Mouse (Mus musculus): Measurements from ENCODE around the gene Trp53i11. TPM values are rescaled to one million over a fixed set of nuclear protein-coding genes. Genes with fewer than 3 reads are reported as not detected.

Gene Trp53i11
- polyA plus RNA-seq, 2 experiments from 2014 or later, result 48.6 to 70.7 TPM

DNA sequence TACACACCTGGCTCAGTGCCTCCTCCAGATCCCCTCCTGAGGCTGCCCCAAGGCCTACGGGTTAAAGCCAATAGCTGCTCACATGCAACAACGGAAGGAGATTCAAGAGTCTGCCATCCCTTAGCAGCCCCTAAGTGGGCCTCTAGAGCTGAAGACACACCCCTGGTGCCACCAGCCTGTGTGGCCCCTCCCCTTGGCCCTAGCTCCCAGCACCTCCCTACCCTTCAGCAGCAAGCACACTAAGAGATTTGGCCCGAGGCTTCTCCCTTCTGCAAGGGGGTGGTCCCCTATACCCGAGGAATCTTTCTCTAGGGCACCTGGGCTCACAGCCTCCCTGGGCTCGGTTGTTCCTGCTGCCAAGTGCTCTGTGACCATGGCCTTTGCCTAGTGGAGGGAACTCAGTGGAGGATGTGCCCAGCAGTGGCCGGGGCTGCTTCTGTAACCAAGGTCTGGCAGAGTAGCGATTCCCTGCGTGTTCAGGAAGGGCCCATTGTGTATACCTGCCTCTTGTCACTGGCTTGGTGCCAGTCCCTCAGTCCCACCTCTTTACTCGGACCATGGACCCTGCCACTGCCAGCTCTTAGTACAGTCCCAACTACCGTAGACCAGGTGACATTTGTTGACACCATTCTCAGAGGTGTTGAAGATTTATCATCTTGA is 13.5 kb downstream of the Trp53i11 start:
- no peak for ATAC-seq

DNA sequence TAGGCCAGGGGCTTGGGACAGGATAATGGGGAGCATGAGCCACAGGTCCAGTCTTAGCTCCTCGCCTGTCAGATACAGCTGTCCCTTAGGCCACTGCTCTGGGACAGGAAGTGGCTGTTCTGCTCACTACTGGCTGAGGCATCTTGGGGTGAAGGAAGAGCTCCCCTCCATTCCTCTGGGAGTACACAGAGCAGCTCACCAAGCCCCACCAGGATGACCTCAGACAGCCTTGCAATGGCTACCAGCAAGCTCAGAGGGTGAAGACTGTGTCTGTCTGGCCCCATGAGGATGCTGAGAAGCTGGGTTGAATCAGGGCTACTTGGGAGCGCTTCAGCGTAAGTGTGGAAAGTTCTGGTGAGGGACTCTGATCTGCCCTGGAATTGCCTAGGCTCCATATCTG is 14.6 kb downstream of the Trp53i11 start:
- no peak for ATAC-seq

DNA sequence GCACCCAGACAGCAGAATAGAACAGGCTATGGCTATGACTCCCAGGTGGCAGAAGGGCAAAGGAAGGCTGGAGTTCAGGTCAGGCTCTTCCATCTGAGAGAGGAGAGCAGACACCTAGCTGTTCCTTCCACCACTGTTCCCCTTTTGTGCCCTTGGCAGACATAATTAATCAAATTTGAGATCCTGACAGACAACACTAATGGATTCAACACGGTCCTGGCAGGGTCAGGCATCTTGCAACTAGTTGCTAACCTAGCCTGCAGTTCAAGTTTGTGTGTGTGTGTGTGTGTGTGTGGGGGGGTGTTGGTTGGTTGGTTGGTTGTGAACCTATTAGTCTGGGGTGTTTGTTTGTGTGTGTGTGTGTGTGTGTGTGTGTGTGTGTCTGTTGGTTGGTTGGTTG is 15.4 kb downstream of the Trp53i11 start:
- ATAC-seq, result no peak

DNA sequence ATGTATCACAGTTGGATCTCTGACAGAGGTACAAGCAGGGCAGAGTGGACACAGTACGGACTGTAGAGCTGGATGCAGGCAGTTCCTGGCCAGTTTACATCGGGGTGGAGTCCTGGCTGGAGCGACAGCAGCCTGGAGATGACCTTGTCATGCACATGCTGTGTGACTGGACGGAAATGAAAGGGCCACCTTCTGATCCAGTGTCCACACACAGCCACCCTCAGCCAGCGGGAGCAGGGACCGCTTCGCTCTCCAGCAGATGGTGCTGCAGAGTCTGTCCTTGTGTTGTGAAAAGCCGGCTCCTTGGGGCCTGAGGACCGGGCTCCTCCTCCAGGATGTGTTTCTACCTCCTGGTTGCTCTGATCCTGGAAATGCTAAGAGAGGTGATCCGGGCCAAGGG is 16.3 kb downstream of the Trp53i11 start:
- ATAC-seq, result peak; percentile 24

DNA sequence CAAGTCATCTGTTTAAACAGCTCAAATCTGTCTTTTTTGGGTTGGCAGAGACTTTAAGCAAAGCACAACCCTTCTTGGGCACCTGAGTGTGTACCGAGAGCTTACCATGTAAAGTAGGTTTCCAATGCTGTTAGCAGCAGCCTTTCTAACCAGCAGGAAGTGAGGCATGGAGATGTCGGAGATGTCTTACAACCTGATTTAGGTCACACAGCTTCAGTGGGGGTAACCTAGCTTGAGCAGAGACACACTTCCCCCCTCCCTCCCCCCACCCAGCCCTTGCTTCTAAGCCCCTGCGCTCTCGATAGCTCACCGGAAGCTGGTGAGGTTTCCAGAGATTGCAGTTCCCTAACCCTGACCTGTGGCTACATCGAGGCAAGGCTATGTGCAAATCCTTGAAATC is 17.2 kb downstream of the Trp53i11 start:
- peak; percentile 38 for ATAC-seq

DNA sequence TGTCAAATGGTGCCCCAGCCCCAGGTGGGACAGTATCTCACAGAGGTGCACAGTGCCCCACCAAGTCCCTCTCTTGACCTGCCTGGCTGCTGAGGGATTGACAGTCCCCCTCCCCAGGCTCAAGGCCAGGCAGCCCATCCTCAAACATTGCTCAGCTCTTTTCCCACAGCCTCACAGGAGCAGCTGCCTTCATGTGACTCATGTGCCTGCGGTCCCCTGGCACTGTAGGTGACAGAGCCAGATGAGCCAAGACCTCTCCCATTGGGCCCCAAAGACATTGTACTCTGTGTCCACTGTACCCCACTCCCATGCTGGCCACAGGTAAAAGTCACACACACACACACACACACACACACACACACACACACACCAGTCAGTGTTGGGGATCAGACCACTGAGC is 18.8 kb downstream of the Trp53i11 start:
- no peak for ATAC-seq

DNA sequence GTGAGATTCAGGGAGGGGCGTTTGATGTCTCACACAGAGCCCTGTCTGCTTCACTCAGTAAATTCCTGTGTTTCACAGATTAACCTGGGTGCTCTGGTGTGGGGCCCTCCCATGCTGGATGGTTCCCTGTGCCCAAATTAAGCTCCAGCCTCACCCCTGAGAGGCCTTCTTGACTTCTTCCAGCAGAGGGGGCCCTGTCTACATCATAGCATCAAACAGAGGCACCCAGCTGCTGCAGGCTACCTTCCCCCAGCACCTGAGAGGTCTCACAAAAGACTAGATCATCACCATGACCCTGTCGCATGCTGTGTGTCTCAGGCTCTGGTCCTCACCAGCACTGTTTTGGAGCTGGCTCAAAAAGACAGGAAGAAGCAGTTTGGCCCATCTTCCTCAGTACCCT is 25.0 kb downstream of the Trp53i11 start:
- no peak for ATAC-seq

DNA sequence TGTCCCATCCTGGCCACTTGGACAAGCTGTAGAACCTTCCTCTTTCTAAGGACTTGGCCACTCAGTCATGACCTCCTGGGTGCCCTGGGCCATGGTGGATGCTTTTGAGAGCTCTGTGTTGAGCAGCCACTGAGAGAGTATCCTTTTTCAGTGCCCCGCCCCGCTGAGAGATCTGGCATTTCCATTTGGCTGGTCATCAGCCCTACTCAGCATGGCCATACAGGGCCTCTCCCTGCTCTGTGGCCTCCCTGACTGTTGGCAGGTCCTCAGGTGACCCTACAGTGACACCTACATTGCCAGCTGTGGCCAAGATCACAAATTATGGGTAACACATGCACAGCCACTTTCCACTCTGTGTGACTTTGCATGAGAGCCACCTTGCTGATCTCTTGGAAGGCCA is 25.5 kb downstream of the Trp53i11 start:
- no peak for ATAC-seq

DNA sequence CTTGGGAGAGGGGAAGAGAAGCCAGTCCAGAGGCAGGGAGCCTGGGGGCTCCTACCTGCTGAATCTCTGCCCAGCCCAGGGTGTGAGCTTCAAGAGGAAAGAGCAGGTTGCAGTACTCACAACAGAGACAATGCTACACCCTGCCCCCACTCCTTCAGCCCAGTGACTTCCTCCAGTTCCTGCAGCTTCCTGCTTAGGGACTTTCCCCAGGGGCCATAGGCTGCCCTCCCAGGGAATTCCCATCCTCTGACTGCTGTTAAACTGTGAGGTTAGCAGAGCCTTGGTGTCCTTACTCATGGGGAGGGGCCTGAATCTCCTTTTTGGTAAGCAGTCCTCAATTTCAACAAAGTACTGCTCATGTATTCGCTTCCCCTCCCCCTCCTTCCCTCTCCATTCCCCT is 26.8 kb downstream of the Trp53i11 start:
- peak; percentile 86 for ATAC-seq

DNA sequence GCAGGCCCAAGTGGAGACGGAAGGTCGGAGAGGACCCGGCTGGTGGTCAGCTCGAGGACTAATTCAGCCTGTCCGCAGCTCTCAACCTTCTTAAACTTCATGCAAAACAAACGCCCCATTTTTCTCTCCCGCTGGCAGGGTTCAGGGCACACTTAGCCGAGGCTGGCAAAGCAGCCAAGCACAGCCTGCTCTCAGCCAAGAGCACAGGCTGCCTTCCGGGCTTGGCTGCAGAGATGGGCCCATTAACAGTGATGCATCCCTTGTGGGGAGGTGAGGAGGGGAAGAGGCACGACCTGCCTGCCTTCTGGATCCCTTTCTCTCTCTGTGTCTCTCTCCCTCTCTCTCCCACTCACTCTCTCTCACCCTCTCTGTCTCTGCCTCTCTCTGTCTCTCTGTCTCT is 28.4 kb downstream of the Trp53i11 start:
- ATAC-seq, result no peak

DNA sequence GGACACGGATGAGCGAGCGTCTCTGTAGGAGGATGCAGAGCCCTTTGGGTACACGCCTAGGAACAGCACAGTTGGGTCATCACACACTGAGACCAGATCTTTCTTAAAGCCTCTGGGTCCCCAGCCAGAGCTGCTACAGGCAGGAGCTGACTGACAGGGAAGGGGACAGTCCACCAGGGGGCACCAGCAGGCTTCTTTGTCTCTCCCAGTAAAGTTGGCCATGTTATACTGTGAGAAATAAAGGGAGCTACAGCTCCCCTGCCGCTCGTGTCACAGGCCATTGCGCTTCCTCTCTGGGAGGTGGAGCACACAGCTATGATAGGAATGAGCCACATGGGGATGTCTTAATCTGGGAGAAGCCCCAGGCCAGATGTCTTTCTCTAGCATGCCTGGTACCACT is 29.7 kb downstream of the Trp53i11 start:
- peak; percentile 66 for ATAC-seq

DNA sequence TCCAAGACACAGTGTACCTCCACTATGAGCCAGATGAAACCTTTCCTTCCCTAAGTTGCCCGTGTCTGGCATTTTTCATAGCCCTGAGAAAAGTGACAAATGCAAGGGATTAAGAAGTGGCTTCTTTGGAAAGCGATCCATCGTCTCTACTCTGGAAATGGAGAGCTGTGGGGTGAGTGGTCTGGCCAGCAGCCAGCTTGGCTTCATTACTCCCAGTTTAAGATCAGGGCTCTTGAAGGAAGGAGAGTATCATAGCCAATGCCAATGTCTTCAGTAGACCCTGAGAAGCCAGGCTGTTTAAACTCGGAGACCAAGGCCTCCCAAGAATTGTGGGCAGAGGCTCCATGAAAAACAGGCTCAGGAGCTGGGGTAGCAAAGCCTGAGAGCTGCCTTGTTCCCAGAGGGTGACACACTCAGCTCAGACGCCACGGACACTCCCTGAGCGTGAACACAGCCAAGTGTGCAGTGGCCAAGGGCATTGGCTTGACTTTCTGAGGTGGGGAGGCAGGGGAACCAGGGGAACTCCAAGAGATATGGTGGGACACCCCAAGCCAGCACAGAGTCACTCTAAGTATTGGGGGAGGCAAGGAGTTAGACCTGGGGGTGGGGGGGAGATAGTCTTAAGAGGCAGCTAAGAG is 31.1 kb downstream of the Trp53i11 start:
- no peak for ATAC-seq

DNA sequence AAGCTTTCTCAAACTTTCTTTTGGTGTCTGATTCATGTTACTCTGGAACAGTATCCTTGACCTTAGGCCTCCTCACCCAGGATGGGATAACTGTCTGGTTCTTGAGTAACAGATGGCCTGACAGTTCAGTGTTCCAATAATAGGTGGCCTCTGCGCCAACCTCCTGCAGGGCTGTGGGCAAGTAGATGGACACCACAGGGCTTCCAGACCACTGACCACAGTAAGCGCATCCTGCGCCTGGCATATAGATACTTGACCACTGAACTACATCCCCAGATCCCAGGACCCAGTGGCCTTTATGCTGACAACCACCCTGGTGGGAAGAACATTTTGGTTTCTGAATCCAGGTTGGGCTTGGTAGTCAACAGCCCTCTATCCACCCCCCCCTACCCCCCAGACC is 32.2 kb downstream of the Trp53i11 start:
- ATAC-seq, result no peak

DNA sequence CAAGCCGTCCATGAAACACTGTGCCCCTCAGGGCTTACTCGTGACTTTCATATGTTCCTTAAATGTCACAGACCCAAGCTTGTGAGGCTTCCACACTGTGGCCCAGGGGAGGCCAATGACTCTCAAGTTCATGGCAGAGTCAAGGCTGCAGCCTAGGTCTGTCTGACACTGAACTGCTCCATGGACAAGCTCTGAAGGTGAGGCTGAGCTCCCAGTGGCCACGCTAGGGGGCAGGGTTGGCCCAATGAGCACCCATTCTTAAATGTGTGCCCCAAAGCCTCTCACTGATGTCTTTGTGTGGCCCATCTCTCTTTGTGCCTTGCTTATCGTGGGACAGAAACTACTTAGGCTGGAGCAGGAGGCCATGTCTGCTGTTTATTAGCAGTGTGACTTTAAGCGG is 33.1 kb downstream of the Trp53i11 start:
- ATAC-seq, result no peak

DNA sequence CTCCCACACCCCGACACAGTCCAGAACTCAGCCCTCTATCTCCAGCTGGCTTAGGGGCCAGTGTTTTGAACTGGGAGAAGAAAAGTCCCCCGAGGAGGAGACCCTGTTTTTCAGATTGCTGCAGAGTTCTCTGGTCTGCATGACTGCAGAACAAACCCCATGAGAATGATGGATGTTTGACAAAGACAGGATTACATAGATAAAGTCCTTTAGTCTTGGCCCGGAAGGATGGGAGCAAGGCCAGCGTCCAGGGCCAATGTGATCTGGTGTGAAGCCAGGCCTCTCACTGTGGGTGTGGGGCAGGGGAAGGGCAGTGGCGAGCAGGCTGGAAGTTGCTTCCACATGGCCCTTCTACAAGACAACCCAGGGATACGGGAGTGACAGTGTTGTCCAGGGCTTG is 36.1 kb downstream of the Trp53i11 start:
- no peak for ATAC-seq

DNA sequence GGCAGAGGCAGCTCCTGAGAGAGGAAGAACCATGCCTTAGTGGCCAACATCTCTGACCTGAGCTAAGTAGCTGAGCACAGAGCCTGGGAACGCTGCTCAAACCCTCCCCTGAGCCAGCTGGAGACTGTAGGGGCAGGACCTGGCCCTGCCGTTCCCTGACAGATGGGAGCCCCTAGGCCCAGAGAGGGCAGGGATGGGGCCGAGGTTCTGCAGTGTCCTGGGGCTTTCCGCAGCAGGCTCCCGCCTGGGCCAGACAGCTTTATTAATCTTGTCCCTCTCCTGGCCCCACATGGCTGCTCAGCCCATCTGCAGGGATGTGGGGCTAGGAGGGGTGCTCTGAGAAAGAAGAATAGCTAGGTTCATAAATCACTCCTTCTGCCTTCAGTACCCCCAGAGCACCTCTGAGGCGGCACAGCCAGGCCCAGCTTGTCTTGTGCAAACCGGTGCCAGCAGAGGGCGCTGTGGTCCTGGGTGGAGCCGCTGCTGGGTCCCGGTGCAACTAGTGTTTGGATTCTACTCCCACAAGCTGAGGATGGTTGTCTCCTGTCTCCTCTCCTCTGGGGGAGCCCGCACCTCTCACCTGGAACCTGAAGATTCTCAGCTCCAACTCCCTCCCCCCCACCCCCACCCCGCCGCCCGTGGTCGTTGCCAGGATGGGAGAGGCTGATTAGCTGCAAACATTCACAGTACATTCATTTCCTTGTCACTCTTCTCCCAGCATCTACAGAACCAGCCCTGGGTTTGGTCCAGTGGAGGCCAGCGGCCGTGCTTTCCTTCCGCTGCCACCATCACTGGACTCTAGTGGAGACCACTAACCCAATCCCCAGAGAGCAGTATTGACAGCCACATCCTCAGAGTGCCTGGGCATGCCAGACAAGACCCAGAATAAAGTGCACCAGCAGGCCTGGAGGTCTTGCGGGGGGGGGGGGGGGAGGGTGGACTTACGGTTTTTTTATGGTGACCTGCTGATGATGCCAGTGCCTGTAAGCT is 39.6 kb downstream of the Trp53i11 start:
- no peak for ATAC-seq

DNA sequence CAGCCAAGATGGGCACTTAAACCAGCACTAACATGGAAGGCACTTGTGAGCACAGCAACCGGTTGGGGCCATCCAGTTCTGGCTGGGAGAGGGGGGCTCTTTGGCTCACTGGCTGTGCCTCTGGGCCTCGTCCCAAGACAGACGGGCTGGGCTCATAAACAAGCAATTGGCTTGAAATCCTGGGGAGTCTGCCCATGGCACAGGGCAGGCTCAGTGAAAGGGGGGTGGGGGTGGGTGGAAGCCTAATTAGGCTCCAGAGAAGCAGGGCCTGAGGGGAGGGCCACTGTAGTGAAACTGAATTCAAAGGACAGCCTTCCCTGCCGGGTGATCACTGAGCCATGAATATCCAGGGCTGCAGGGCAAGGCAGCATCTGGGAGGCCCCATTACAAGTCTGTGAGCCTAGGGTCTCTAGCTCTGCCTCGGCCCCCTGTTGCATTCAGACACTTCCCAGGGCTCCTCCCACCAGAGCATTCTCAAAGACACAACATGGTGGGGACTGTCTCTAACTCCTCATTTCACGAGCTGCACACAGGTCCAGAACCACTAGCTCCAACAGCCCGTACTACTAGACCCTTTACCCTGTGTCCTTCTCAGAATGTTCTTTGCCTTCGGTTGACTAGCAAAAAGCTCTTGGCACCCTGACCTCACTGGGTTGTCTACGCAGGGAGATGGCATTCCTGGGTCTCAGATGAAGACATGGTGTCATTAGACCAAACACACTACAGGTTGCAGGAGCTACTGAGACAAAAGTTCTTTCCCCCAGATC is 40.5 kb downstream of the Trp53i11 start:
- ATAC-seq, result no peak

DNA sequence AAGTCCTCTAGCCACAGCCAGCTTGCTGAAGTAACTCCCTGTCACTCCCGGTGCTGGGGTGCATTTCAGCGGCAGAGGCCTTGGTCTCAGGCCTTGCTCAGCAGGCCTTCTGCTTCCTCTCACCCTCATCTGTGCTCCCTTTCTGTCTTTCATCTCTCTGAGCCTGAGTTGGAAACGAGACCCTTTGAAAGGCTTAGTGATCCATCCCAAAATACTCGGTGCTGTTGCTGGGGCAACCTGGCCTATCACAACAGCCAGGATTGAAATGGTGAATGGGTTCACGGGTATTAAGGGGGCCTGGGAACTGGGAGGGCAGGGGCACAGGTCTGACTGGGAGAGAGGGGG is 41.1 kb downstream of the Trp53i11 start:
- no peak for ATAC-seq

DNA sequence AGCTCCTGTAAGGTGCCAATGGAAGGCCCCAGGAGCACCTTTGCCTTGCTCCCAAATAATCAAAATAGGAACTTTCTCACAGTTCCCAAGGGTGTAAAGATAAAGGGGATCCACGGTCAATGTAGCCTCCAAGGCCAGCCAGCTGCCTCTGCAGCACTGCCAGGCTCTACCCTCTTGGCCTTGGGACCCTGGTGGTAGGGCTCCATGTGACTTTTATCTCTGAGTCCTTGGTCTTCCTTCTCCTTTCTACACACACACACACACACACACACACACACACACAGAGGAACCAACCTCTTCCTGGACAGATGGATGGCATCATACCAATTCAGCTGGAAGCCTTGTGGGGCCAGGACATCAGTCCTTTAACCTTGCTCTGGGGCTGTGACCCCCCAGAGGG is 44.8 kb downstream of the Trp53i11 start:
- ATAC-seq, result no peak

DNA sequence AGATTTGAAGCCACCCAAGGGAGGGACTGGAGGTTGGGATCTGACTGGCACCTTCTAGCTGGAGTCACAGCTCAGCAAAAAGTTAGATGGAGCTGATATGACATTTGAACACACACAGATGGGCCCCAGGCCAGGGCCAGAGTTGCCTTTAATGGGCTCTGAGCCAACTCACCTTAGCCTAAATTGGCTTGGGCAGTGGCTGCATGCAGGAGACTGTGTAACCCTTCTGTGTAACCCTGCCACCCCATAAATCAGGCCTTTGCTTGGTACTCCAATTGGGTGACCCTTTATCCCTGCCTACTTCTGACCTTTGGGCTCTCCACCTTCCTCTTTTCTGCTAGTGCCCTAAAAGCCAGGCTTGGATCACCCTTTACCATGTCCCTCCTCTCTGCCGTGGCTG is 49.7 kb downstream of the Trp53i11 start:
- no peak for ATAC-seq

DNA sequence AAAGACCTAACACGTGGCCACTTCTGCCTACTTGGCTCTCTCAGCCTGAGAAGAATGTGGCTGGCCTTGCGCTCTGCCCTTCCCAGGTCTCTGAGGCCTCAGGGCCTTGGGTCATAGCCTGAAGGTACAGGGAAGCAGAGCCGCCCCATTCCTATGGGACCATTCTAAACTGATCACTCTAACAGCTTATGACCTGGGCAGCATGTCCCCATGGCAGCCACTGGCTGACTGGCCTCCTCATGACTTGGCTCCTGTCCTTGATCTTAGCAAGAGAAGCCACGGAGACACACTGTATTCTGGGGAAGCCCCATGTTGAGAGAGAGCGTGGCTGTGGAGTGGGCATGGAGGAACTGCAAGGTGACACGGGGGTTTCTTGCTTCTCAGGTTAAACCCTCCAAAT is 51.5 kb downstream of the Trp53i11 start:
- no peak for ATAC-seq

DNA sequence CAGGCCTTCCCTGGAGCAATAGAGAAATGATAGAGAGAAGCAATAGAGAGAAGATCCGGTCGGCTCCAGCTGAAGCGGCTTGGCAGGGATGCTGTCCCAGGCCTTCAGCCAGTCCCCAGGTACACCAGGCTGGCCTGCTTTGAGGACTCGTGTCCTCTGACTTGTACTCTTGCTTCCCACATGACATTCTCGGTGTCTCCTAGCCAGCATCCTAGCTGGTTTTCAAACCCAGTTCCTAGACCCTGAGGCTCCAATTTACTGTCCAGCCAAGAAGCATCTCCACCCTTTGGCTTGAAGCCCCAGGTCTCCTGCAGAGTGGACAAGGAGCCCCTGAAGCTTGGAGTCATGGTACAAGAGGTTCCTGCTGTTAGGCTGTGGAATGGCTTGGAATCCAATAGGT is 54.8 kb downstream of the Trp53i11 start:
- ATAC-seq, result no peak

Measured in CD4-positive, CD25-positive, alpha-beta regulatory T cell, adult 4 months (primary cell).